Mouse (Mus musculus) liver, postnatal 0 days (tissue): ENCODE measurements around the gene Kmt2a.

ENCODE experiments used
- CTCF ChIP-seq: sonication (generic); IDR thresholded peaks from 2 replicates; pipeline ENCODE4 v1.5.1; 2016; ENCODE audit warnings: antibody characterized with exemption, low read depth
- EP300 ChIP-seq: IDR thresholded peaks from 2 replicates; pipeline ENCODE4 v1.6.1; 2016; ENCODE audit warnings: antibody characterized with exemption, low read depth, mild to moderate bottlenecking

DNA sequence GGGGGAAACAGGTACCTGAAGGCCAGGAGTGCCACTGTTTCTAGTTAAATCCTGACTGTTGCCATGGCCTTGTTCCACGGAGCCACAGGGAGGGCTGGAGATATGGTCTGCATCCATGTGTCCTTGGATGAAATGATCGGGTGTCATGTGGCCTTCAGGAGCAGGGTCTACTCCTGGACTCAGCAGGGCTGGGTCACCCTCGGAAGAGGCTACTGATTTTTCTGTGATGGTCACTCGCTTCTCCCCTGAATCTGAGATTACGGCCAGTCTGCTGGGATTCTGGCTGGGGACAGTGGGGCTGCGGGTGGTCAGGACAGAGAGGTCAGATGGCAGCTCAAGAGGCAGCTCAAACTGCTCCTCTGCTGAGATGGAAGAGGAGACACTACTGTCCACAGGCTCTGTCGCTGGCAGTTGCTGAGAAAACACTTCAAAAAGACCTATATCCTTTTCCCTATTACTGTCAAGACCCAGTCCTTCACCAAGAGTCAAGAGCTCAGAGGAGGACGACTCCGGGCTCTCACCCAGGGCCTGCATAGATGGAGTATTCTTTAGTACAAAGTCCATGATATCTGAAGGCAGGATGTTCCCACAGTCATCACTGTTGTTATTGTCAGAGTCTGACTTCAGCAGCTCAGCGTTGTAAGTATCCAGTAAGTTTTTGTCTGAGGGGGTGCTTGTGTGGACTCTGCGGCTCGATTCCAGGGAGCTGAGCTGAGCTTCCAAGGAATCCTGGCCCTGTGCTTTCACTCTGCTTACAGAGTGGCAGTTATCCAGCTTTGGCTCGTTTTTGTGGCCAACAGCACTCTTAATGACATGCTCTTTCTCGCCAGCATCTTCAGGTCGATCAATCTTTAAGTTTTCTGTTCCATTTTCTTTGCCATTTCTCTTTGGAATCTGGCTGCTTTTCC is 60.9 kb downstream of the Kmt2a start:
- TF ChIP-seq EP300 (no peak), CTCF (no peak)
